Mouse (Mus musculus): ENCODE data around the gene 1700020L24Rik.
A peak's percentile ranks its signal among the peaks of the same experiment; 100 is the strongest.

Gene 1700020L24Rik

DNA sequence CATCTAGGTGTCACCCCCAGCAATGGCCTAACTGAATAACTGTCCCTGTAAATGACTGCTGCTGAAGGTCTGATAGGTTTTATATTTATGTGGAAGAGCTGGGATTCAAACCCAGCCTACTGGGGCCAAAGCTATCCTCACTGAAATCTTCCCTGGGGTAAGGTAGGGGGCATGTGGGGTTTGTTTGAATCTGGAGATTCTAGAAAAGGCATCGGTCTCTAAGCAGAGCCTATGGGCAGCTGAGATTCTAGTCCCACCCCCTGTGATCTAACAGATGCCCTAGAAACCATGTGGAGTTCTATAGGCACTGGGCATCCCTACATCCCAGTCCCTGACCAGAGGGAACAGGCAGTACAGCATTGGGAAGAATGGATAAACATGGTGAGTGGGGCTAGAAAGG, at the start of gene 1700020L24Rik:
Gene 1700020L24Rik (plus strand): TSS at position 301 of the 400 bp plus-strand sequence.
- no peak for DNase-seq (ENCODE audit: low read depth, low spot score)

DNA sequence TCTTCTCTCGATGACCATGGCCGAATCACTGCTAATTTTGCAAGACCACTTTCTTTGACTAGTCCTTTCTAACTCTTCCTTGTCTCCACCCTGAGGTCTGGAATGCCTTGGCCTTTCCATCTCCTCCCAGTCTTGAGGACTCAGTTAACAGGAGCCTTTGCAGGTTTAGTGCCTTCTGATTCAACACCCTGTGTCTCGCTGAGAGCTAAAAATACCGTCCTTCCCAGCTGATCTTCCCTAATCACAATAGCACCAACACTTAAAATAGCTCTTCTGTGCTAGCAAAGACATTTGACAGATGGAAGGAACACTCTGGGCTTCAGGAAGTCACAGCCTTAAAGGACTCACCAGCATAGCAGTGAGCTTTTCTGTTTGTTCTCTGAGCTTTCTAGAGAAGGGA, 44.4 kb upstream of the 1700020L24Rik start:
- peak; percentile 84 for DNase-seq (ENCODE audit: low read depth, low spot score)

DNA sequence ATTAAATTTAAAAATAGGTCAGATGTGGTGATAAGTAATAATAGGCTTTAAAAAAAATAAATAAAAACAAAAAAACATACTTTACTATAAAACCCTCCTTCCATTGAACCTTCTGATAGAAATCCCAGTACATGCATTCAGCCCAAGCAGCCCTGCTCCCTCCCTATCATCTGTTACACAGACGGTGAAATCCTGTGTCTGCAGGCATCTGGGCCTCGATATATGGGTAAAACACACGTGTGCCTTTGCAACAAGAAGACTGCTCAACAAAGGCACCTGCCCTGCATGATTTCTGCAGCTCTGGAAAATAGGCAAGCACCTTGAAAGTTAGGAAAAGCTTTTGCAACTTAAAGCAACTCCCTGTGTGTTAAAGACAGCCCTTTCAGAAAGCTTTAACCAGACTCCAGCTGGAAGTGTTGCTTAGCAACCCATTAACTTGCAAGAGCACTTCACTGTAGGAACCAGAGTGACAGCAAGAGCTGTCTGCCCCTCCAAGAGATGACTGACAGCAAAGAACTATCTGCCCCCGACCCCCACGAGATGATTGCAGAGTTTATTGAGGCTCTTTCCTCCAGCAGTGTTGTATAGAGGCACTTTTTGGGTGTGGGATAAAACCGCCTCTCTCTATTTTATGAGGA, 42.6 kb upstream of the 1700020L24Rik start:
- peak; percentile 78 for DNase-seq (ENCODE audit: low read depth, low spot score)

DNA sequence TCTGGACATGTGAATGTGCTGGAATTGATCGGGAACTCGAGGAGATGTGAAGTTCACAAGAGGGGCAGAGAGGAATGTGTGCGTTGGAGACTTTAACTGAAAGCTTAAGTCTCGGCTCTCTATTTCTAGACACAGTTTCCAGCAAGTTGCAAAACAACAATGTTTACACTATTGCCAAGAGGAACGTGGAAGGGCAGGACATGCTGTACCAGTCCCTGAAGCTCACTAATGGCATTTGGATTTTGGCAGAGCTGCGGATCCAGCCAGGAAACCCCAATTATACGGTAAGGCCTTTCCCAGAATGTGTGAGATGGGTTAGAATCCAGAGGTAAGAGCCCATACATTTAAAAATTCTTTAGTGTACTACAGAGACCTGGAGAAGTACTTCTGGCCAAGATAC, 39.9 kb upstream of the 1700020L24Rik start:
- no peak for DNase-seq (ENCODE audit: low read depth, low spot score)

DNA sequence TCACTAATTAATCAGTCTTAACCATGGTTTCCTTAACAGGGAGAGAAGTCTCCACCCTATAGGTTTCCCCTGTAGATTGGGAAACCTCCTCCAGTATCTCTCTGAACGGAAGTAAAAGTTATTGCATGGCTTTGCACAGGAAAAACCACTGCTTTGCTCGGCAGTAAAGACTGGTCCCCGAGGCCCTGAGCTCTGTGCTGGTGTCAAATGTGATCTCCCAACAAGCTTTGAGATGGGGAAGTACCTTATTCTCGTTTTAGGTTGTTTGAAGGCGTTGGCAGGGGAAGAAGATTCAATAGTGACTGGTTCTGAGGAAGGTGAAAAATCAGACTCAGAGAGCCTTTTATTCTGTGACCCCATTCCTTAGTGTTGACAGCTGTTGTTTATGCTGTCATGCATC, 38.8 kb upstream of the 1700020L24Rik start:
- DNase-seq (ENCODE audit: low read depth, low spot score), result no peak

DNA sequence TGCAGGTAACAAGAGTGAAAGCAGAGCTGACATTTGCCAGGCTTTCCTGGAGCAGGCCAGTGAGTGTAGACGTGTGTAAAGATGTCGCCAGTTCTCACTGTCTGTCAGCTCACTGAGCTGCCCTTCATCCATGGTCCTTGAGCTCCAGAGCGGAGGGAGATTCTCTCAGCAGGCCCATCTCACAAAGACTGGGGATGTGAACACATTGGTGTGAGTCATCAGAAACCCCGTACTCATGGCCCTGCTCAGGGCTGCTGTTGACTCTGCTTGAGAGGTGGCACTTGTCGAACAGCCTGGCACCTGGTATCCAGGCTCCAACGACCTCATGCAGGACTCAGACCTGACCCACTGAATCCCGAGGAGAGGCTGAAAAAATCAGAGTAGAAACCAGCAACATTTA, 33.7 kb upstream of the 1700020L24Rik start:
- no peak for DNase-seq (ENCODE audit: low read depth, low spot score)

DNA sequence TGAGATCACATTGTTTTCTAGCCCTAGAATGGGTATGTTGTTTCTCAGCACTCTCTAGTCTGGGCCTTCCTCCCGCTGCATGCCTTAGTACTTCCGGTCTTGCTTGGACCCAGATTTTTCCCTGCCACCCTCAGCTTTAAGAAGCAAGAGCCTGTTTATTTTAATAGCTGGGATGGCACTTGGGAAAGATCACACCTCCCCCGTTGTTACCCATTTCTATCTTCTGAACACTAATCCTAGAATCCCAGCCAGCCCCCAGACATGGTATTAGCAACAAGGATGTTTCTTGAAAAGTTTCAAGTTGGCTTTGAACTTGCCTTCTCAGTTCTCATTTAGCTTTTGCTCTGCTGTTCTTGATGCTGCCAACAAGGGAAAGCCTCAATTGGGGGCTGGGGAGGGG, 31.1 kb upstream of the 1700020L24Rik start:
- DNase-seq (ENCODE audit: low read depth, low spot score), result peak; percentile 66

DNA sequence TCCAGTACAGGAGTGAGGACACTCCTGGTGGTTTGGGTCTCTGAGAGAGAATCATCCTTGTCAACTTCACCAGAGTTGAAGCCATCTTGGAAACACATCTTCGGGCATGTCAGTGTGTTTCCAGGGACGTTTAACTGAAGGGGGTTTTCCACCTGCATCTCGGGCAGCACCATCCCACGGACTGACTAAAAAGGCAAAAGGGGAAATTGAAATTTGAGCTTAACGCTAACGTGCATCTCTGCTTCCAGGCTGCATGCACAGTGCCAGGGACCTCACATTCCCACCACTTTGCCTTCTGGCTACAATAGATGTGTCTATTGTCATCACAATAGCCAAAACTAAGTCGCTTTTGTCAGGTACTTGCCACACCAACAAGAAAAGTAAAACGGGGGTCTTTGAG, 29.2 kb upstream of the 1700020L24Rik start:
- no peak for DNase-seq (ENCODE audit: low read depth, low spot score)

DNA sequence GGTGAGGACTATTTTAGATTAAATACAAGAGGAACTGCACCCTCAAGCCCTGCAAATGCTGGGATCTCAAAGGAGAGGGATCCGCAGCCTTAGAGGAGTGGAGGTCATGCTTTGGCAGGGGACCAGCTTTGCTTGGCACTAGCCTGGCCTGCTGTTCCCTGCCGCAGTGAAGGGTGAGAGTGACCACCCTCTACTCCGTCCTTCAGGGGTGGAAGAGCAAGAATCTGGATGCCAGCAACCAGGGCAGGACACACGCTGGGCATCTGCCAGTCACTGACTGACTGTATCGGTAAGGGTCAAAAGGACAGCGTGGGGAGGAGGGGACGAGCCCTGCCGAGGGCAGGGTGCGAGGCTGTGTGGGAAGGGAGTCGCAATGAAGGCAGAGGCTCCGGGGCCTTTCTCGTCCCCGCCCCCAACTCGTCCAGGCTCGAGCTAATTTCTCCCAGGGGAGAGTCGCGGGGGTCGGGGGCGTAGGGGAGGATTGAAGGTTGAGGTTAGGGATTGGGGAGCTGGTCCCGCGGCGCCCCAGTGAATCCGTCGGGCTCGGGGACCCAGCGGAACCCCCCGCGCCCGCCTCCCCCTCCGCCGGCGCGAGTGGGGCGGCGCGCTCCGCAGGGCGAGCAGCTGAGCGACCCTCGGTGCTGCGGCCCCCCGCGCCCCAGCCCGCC, 28.3 kb upstream of the 1700020L24Rik start, which contains the start of gene Rasl10b:
Gene Rasl10b (plus strand): TSS at position 51 of the 668 bp plus-strand sequence.
- DNase-seq (ENCODE audit: low read depth, low spot score), result no peak

DNA sequence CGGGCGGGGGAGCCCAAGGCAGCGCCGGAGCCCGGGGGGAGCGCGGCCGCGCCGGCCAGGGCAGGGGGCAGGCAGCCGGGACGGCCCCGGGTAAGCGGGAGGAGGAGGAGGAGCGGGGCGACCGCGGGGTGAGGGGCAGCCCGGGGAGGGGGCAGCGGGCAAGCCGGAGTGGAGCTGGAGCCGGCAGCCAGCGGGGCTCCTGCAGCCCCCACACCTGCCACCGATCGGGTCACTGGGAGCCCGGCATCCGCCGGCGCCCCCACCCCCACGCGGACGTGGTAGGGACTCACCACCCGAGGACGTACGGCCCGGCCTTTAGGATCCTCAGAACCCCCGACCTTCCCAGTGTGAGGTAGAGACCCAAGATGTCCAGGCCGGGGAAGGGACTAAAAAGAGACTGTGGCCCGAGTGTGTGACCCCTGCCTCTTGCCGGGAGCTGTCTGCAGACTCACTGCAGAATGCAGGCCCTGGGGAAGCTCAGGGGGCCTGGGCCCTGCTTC, 27.6 kb upstream of the 1700020L24Rik start:
- DNase-seq (ENCODE audit: low read depth, low spot score), result no peak

DNA sequence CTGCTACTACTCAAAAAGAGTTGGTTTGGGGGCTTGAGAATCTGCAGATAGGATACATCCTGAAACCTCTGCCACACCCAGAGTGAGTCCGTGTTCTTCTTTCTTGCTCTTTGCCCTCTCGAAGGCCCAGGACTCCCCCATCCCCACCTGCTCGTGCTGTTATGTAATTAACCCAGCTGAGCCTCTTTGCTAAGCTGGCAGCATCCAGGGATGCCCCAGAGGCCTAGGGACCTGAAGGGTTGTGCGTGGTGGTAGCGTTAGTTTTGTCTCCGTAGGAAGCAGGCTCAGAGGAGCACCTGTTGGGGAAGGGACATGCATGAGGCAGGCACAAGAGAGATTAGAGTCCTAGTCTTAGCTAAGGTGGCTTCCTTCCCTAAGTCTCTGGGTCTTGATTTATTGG, 27.0 kb upstream of the 1700020L24Rik start:
- DNase-seq (ENCODE audit: low read depth, low spot score), result no peak

DNA sequence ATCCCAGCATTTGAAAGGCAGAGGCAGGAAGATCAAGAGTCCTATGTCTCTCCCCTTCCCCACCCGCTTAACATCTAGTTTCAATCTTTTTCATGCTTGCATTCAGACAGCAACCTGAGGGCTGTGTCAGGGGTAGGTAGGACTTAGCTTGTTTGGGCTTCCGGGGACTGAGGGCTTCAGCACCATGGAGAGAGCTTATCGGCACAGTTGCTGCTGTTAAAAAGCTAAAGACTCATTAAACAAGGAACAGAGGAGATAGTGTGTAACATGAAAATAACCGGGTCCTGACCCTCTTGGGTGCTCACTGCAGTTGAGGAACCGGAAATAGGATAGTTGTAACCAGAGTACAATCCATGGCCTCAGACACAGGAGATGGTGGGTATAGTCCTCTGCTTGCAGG, 20.4 kb upstream of the 1700020L24Rik start:
- no peak for DNase-seq (ENCODE audit: low read depth, low spot score)

DNA sequence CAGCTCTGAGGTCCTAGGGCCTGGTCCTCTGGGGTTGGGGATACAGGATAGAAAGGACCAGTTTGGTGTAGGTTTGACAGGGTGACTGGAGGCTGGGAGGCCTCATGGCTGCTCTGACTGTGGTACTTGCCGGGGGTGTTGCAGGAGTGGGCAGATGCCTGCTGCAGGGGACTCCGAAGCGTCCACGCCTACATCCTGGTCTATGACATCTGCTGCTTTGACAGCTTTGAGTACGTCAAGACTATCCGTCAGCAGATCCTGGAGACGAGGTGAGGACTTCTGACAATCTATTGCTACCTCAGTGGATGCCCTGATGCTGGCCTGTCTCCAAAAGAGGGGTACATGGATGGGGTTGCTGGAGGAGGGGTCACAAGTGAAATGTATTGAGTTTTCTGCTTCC, 19.8 kb upstream of the 1700020L24Rik start:
- DNase-seq (ENCODE audit: low read depth, low spot score), result peak; percentile 54

DNA sequence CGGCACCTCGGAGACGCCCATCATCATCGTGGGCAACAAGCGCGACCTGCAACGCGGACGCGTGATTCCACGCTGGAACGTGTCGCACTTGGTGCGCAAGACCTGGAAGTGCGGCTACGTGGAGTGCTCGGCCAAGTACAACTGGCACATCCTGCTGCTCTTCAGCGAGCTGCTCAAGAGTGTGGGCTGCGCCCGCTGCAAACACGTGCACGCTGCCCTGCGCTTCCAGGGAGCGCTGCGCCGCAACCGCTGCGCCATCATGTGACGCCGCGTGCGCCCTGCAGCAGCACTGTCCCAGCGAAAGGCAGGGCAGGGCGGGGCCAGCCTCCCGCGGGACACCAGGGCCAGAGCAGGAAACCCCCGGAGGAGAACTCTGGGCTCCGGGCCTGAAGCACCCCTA, 18.9 kb upstream of the 1700020L24Rik start:
- peak; percentile 65 for DNase-seq (ENCODE audit: low read depth, low spot score)

DNA sequence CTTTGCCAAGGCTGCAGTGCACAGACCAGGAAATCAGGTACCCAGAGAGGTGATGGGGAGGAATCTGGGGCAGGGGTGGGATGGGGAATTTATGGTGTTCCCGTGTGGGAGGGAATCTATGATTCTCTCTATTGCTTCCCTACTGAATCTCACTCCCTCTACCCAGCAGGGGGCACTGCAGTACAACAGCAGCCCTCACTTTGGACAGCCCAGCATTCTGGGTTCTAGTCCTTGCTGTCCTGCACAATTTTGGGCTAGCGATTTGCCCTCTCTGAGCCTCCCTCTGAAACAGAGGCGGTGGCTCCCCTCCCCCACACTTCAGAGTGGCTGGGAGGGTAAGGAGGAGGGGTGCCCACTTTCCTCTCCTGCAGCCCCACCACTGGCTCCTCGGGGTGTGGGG, 17.1 kb upstream of the 1700020L24Rik start:
- DNase-seq (ENCODE audit: low read depth, low spot score), result no peak

DNA sequence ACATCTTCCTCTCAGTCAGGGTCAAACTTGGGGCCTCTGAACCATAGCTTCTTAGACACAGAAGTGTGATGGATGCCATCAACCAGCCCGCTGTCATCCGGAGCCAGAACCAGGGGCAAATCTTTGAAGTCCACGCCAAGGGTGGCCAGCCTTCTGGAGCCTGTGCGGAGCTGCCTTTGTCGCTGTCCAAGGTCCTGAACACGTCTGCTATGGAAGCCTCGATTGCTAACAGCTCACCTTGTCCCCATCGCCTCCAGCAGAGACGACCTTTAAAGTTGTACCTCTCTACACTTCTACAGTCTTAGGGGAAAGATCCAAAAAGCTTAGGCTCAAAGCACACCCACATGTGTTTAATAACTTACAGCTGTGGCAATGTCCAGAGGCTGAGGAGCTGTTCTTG, 16.2 kb upstream of the 1700020L24Rik start:
- no peak for DNase-seq (ENCODE audit: low read depth, low spot score)

DNA sequence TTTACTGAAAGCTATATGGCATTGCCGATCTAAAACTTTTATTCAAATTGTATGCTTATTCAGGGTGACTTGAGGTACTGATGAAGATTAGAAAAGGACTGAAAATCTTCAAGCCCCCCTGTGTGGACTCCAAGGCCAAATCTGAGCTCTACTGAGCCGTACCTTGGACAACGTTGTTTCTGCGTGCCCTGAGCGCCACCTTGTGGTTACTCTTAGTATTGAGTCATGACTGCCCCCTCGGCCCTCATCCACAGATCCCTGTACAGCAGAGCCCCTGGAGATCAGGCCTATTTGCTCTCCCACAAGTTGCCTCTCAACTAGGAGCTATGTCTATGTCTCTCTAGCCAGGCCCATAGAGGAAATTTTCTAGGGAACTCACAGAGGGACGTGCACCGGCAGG, 12.8 kb upstream of the 1700020L24Rik start:
- DNase-seq (ENCODE audit: low read depth, low spot score), result no peak

DNA sequence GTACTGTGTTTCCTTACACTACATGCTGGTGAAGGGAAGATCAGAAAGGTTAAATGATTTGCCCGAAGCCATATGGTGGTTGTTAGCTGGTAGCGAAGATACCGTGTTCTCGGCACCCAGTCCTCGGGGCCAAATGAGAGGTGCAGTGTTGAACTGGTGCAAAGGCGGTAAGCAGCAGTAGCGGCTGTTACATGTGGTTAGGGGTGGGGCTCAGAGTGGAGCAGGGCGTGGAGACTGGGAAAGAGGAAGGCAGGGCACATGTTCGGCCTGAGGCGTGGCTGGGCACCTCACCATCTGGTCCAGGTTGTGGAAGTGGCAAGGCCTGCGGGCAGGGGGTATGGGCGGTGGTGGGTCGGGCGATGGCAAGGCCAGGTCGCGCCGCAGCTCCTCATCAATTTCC, 10.5 kb upstream of the 1700020L24Rik start:
- DNase-seq (ENCODE audit: low read depth, low spot score), result no peak

DNA sequence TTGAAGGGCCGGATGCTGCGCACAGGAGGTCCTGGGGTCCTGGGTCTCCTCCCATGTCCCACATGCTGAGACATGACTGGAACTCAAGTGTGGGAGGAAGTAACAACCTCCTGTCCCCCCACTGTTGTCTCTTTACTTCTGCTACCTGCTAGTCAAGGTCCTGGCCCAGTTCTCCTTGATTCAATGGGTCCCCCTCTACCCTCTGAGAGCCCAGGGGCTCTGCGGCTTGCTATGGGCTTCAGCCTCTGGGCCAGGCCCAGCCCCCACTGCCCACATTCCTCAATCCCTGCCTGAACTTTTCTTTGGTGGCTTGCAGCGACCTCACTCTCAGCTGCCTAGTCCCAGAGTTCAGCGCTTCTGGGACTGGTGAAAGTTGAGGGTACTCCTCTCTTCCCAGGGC, 8.1 kb upstream of the 1700020L24Rik start, which contains the start of gene Gas2l2:
Gene Gas2l2 (minus strand): TSS at position 101 of the 400 bp plus-strand sequence.
- no peak for DNase-seq (ENCODE audit: low read depth, low spot score)

DNA sequence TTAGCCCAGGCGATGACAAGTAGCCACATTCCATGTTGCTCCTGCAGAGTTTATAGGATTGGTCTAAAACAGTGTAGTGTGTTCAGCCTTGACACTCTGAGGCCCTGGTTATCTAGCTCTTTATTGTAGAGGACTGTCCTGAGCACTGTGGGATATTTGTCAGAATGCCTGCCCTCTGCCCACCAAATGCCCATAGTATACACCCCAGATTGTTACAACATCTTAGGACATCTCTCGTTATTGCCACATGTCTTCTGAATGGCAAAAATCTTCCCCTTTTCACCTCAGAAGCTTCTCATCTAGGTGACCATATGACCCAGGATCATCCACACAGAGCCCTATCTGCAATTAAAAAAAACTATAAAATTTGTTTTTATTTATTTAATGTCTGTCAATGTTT, 4.9 kb upstream of the 1700020L24Rik start:
- DNase-seq (ENCODE audit: low read depth, low spot score), result no peak

DNA sequence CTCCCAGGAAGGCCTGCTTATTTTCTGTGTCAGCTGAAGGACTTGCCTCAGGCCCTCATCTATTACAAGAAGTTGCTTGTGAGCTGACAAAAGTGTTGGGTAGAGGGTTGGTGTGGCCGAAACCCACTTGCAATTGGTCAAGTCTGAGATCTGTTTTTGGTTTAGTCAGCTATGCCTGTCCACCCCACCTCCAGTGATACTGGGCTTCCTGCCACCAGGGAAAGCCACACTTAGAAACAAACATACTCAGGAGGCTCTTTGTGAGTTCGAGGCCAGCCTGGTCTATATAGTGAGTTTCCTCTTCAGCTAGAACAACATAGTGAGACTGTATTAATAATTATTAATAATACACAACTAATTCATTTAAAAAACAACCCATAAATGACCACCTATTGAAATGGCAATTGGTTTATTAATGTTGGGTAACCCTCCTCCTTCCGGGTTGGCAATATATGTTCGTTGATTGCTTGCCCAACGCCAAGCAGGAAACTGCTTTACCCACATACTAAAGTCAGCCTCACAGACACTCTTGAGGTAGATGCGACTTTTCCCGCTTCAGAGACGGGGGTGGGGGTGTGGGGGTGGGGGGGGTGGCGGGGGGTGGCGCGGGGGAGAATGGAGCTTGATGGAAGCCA, 2.1 kb downstream of the 1700020L24Rik start:
- no peak for DNase-seq (ENCODE audit: low read depth, low spot score)
